Mouse (Mus musculus): Measurements from ENCODE around the gene Plch2.

DNA sequence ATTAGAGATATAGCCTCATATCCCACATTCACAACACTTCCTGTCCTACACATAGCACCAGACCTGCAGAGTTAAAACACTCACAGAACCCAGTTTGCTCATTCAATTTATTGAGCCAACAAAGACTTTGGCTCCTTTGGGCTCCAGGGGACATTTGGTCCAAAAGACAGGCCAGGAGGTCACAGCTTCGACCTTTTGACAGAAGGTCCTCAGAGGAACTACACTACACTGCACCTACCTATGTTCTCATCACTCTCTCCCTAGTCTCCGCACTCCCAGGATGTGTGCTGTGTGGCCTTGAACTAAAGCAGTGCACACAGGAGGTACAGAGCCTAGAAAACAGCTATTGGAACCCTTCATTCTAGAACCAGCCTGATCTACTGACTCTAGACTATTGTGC lies 19.2 kb upstream of the Plch2 start:
- TF ChIP-seq CTCF (conservative IDR thresholded peaks at IDR 0.05; ENCODE audit: low read length) (no peak), NANOG (IDR thresholded peaks at IDR 0.05; ENCODE audit: borderline replicate concordance, low read length) (no peak)

Measured in E14TG2a.4 (cell line).